Mouse (Mus musculus) left cerebral cortex, postnatal 10 days (tissue): Measurements from ENCODE around the gene Polr1e. TPM values are rescaled to one million over a fixed set of nuclear protein-coding genes. Genes with fewer than 3 reads are reported as not detected.
"Not testable (repeated sequence)": the region's sequence is repeated elsewhere in the genome, so short reads cannot be mapped to it uniquely, and the experiment has no call there.

Experiments used
- DNase-seq, 2 experiments: peaks; one replicate each; pipeline ENCODE4 v3.0.0; 2021 to 2022; ENCODE audit warnings: low spot score in 2 of 2, mixed read lengths in 1 of 2; ENCODE audit errors: extremely low spot score in 1 of 2
- intact Hi-C: fragments of 180-260 bp; cut with DNase I; formaldehyde crosslinking; loops from one replicate; pipeline ENCODE4 v1.15.1; 2025
- total RNA-seq, 2 experiments: library from RNA; stranded (reverse); gene quantifications; 2 replicates each; pipeline ENCODE4 v1.2.3; 2021

Gene Polr1e
- total RNA-seq, 2 experiments from 2014 or later = 17.2 to 20.5 TPM

DNA sequence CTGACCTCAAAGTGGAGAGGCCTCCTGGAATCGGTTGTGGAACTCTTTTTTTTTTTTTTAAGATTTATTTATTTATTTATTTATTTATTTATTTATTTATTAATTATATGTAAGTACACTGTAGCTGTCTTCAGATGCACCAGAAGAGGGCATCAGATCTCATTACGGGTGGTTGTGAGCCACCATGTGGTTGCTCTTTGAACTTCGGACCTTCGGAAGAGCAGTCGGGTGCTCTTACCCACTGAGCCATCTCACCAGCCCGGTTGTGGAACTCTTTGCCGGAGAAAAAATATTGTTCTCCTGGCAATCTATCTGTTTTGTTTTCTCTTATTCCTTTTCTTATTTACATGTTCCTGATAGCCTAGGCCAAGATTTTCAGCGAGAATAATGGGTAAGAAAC is 20.5 kb downstream of the Polr1e start:
- intact Hi-C loops, DNase-seq: not testable (repeated sequence)

DNA sequence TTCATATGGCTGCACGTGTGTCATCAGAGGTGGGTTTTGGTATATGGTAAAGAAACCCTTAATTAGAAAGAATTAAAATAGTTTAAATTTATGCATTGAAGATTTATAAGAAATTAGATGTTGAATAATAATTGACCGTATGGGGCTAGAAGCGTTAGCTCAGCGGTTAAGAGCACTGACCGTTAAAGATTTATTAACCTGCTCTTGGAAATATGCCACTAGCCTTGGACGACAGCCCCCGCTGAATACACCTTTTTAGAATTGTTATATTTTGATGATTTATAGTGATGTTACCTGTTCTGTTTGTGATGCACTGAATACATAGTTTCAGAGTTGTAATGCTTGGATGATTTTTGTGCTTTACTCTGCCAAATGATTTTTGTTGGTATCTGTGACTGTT is 21.2 kb downstream of the Polr1e start:
- intact Hi-C loops, DNase-seq: not testable (repeated sequence)

- intact Hi-C loops = no loop called here
- DNase-seq = no peak
Observed at GRCm38 (mm10) chr4:45040795-45041194, 22.4 kb downstream of the Polr1e start.

GRCm38 (mm10) chr4:45046679-45047078 is 28.3 kb downstream of the Polr1e start:
- DNase-seq = no peak
- intact Hi-C loops = no loop called here

- intact Hi-C loops = no loop called here
- peak in 1 of 2 experiments; percentile 6 for DNase-seq
Observed at GRCm38 (mm10) chr4:45047286-45047887, 29.0 kb downstream of the Polr1e start.

GRCm38 (mm10) chr4:45047956-45048355 is 29.6 kb downstream of the Polr1e start:
- intact Hi-C loops = no loop called here
- DNase-seq = peak in 1 of 2 experiments; percentile 23

DNA sequence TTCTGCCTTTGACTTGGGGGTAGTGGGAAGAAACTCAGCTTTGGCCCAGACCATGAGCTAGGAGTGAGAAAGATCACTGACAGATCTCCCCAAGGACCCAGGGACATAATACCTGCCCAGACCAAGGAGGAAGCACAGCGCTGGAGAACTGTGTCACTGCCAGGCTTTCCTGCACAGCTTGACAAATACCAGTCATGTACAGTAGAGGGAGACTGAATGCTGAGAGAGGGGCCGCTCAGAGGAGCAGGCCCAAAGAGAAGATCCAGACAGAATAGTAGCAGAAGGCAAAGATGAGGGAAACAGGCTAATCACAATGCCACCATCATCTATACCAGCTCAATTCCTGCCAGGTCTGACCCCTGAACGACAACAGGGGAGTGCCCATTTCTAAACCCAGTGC is 36.5 kb downstream of the Polr1e start:
- intact Hi-C loops = no loop called here
- DNase-seq = peak in 1 of 2 experiments; percentile 11

DNA sequence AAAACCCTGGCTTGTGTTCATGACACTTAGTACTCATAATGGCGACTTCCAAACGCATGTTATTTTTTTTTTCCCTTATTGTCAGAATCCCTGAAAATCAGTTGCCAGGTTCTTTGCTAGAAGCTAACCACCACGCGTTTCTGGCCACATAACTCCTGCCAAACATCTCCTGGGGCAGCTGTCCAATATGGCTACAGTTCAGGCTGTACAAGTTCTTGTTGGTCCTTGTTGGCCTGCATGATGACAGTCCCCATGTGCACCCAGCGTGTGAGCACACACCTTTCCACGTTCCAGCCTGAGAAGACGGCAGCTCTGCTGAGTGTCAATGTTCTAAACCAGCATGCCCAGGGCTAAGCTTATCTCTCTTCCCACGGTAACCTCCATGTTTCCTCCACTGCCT is 37.1 kb downstream of the Polr1e start:
- intact Hi-C loops = no loop called here

DNA sequence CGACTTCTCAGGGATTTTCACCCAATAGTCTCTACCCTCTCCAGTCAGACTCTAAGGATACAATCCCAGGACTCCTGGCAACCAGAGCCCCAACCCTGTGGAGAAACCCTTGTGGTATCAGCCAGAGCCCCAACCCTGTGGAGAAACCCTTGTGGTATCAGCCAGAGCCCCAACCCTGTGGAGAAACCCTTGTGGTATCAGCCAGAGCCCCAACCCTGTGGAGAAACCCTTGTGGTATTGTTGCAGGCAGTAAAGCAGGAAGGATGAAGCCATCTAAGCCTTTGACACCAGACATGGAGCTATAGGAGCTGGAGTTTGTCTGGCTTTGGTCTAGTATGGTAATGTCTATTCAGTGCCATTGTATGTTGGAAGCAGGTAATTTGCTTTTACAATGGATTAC is 45.5 kb downstream of the Polr1e start:
- intact Hi-C loops = not testable (repeated sequence)

More for the DNA sequence above, 37.1 kb downstream of the Polr1e start:
- no peak for DNase-seq

DNA sequence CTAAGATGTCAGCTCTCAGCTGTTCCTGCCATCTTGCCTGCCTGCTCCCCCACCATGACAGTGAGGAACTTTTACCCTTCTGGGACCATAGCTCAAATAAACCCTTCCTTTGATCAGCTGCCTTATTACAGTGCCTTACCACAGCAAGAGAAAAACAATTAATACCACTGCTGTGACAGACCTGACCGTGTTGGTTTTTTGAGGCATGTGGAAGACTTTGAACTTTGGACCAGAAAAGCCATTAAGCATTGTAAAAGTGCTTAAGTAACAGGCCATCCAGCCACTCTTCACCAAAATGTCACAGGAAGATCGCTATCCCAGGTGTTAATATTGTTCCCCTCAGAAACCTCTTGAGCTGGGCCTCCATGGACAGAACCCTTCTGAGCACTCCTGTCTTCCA is 46.2 kb downstream of the Polr1e start:
- intact Hi-C loops = no loop called here
- DNase-seq = no peak

More for the DNA sequence above, 45.5 kb downstream of the Polr1e start:
- not testable (repeated sequence) for DNase-seq

- DNase-seq = no peak
- intact Hi-C loops = no loop called here
Observed at GRCm38 (mm10) chr4:45066036-45066730, 47.8 kb downstream of the Polr1e start.

- no peak for DNase-seq
- intact Hi-C loops = no loop called here
Observed at GRCm38 (mm10) chr4:45067742-45068141, 49.4 kb downstream of the Polr1e start.

- intact Hi-C loops = no loop called here
- DNase-seq = no peak
Observed at GRCm38 (mm10) chr4:45072261-45072973, 54.0 kb downstream of the Polr1e start.

DNA sequence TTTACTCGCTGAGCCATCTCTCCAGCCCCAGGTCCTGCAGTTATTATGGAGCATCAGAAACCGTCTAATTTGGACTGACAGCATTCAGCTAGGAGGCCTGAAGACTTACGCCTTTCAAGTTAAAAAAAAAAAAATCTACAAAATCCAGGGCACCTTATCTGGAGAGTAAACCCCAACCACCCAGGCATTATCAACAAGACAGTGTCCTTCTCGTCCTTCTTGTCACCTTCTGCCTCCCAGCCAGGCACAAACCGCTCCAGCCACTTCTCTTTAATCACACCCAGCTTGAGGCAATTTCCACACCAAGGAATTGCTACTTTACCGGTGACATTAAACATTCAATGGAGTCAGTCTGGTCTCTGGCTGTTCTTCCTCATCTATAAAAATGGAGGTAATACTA is 55.2 kb downstream of the Polr1e start:
- no peak for DNase-seq
- intact Hi-C loops = no loop called here

- intact Hi-C loops, DNase-seq: not testable (repeated sequence)
Observed at GRCm38 (mm10) chr4:45081041-45081440, 62.7 kb downstream of the Polr1e start.

DNA sequence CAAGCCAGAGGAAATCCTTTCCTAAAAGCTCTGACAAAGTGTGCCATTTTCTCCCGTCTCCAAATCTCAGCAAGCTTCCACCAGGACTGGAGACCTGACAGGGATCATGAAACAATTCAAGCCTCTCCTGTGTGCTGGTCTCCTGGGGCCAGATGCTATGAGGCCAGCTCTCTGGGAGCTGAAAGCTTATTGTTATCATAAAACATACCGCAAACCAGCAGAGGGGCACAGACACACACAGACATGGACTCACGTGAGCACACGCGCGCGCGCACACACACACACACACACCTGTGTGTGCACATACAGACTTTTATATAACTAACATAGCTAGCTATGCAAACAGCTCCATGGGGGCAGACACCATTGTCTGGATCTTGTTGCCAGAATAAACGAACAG is 64.6 kb downstream of the Polr1e start:
- DNase-seq = no peak

GRCm38 (mm10) chr4:45083487-45083886 is 65.1 kb downstream of the Polr1e start:
- DNase-seq = no peak
- intact Hi-C loops = no loop called here

More for the DNA sequence above, 64.6 kb downstream of the Polr1e start:
- intact Hi-C loops = no loop called here

DNA sequence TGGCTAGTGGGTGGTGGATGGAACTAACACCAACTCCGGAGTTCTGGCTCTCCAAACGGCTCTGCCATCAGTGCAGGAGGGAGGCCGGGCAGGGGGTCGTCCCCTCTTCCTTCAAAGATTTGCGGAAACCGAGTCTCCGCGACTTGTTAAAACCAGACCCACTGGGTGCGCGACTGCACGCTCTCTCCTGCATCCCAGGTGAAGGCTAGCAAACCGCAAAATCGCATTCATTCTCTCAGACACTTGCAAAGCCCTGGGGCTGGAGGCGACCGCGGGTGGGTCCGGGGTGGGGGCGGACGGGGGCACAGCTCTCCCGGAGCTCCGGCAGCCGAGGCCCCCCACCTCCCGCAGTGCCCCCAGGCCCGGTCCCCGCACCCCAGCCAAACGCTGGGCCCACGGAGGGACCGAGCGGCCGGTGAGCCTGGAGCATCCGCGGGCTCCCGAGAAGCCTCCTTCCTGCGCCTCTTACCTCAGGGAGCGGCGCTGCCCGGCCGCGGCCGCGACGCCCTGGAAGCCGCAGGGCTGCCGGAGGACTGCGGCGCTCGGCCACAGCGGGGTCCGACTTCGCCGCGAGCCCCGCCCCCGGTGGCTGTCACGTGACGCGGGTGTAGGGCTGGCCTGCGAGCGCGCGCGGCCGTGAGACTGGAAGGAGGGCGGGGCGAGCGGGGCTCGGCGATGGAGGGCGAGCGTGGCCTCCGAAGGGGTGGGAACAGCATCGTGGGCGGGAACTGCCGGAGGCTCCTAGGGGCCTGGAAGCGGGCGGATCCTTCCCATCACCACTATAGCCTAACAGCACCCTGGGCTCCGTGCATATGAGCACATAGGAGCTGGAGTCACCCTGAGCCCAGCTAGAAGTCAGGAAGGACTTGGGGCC is 65.9 kb downstream of the Polr1e start, which contains the start of gene Fbxo10:
Gene Fbxo10 (minus strand): TSS at position 584 of the 874 bp plus-strand sequence.
- DNase-seq = peak; percentile 88 to 98
- intact Hi-C loops = no loop called here

- no peak for DNase-seq
- intact Hi-C loops = no loop called here
Observed at GRCm38 (mm10) chr4:45084895-45085290, 66.5 kb downstream of the Polr1e start.
